Mouse (Mus musculus) megakaryocyte, embryonic 14.5 days (primary cell): ENCODE measurements at regions not wholly inside any gene's neighbourhood (a gene's known extent, or its start where the extent isn't known, plus 50 kb on each side); places are given as distances from the start of the nearest gene placed in this dataset.
A peak's percentile ranks its signal among the peaks of the same experiment; 100 is the strongest.

Experiments
- H3K27me3 ChIP-seq: replicated peaks from 2 replicates; pipeline ENCODE3; 2012; ENCODE audit warnings: inconsistent platforms
- H3K36me3 ChIP-seq: replicated peaks from 2 replicates; pipeline ENCODE3; 2012; ENCODE audit warnings: low read length, inconsistent platforms, mixed read lengths
- H3K4me1 ChIP-seq: 2 replicates; pipeline ENCODE4 v1.6.1; 2012; ENCODE audit warnings: inconsistent platforms
- H3K4me3 ChIP-seq: replicated peaks from 2 replicates; pipeline ENCODE3; 2012; ENCODE audit warnings: moderate library complexity, mild to moderate bottlenecking, inconsistent platforms
- H3K9me3 ChIP-seq: 2 replicates; pipeline ENCODE4 v1.6.1; 2012; ENCODE audit warnings: inconsistent platforms
- FLI1 ChIP-seq: IDR thresholded peaks from 2 replicates; pipeline ENCODE4 v1.6.1; 2012; ENCODE audit warnings: low read length, inconsistent platforms, mixed read lengths
- GATA1 ChIP-seq: IDR thresholded peaks from 3 replicates; pipeline ENCODE4 v1.6.1; 2012; ENCODE audit warnings: mixed read lengths, low read length, inconsistent platforms, borderline replicate concordance

GRCm38 (mm10) chr7:73611866-73612751 lies 70.5 kb upstream of the Chd2 start:
- Histone ChIP-seq H3K27me3 (no peaks in the 10 kb centered on the region), H3K4me1 (peaks cover 51% of the 10 kb centered on the region), H3K4me3 (no peak overlapping the region), H3K9me3 (no peaks in the 10 kb centered on the region), H3K36me3 (no peaks in the 10 kb centered on the region)
- TF ChIP-seq FLI1 (no peak), GATA1 (no peak)

GRCm38 (mm10) chr7:73608804-73609275 lies 67.2 kb upstream of the Chd2 start:
- Histone ChIP-seq H3K4me3 (peak overlapping the region; percentile 90), H3K9me3 (no peaks in the 10 kb centered on the region)
- TF ChIP-seq FLI1, result no peak
- no peak for TF ChIP-seq GATA1

GRCm38 (mm10) chr7:73608070-73608803 lies 66.6 kb upstream of the Chd2 start:
- Histone ChIP-seq H3K36me3 (no peaks in the 10 kb centered on the region), H3K27me3 (no peaks in the 10 kb centered on the region), H3K4me1 (peaks cover 37% of the 10 kb centered on the region), H3K4me3 (peak overlapping the region; percentile 90), H3K9me3 (no peaks in the 10 kb centered on the region)
- TF ChIP-seq GATA1, result no peak
- no peak for TF ChIP-seq FLI1

More at GRCm38 (mm10) chr7:73608804-73609275, 67.2 kb upstream of the Chd2 start:
- Histone ChIP-seq H3K4me1 (peaks cover 33% of the 10 kb centered on the region), H3K27me3 (no peaks in the 10 kb centered on the region), H3K36me3 (no peaks in the 10 kb centered on the region)

- H3K4me3 ChIP-seq, result peak overlapping the region; percentile 90
- H3K4me1 ChIP-seq, result peaks cover 44% of the 10 kb centered on the region
- no peak for TF ChIP-seq GATA1
- TF ChIP-seq FLI1, result no peak
Measured at GRCm38 (mm10) chr7:73607450-73608005, 65.9 kb upstream of the Chd2 start.

GRCm38 (mm10) chr7:73606677-73607449 lies 65.2 kb upstream of the Chd2 start:
- TF ChIP-seq FLI1 (no peak), GATA1 (no peak)
- Histone ChIP-seq H3K4me3 (peak overlapping the region; percentile 90), H3K4me1 (peaks cover 46% of the 10 kb centered on the region), H3K36me3 (no peaks in the 10 kb centered on the region), H3K9me3 (no peaks in the 10 kb centered on the region), H3K27me3 (no peaks in the 10 kb centered on the region)

More at GRCm38 (mm10) chr7:73607450-73608005, 65.9 kb upstream of the Chd2 start:
- Histone ChIP-seq H3K27me3 (no peaks in the 10 kb centered on the region), H3K9me3 (no peaks in the 10 kb centered on the region), H3K36me3 (no peaks in the 10 kb centered on the region)

GRCm38 (mm10) chr7:73604597-73604996 lies 63.0 kb upstream of the Chd2 start:
- H3K27me3 ChIP-seq, result no peaks in the 10 kb centered on the region
- TF ChIP-seq GATA1, result no peak
- no peak for TF ChIP-seq FLI1
- peaks cover 1% of the 10 kb centered on the region for H3K36me3 ChIP-seq
- peaks cover 45% of the 10 kb centered on the region for H3K4me1 ChIP-seq
- H3K4me3 ChIP-seq, result no peak overlapping the region
- H3K9me3 ChIP-seq, result peaks cover 4% of the 10 kb centered on the region; the same call in 1 of the 2 replicates

GRCm38 (mm10) chr7:73602815-73603551 lies 61.4 kb upstream of the Chd2 start:
- Histone ChIP-seq H3K4me1 (peaks cover 34% of the 10 kb centered on the region), H3K9me3 (peaks cover 4% of the 10 kb centered on the region; the same call in 1 of the 2 replicates)
- TF ChIP-seq FLI1, result no peak
- TF ChIP-seq GATA1, result no peak

GRCm38 (mm10) chr7:73601336-73601735 lies 59.7 kb upstream of the Chd2 start:
- TF ChIP-seq GATA1 (no peak), FLI1 (no peak)
- H3K9me3 ChIP-seq, result peaks cover 4% of the 10 kb centered on the region; the same call in 1 of the 2 replicates
- no peak overlapping the region for H3K4me3 ChIP-seq
- H3K36me3 ChIP-seq, result peaks cover 2% of the 10 kb centered on the region
- peaks cover 45% of the 10 kb centered on the region for H3K4me1 ChIP-seq
- no peaks in the 10 kb centered on the region for H3K27me3 ChIP-seq

More at GRCm38 (mm10) chr7:73602815-73603551, 61.4 kb upstream of the Chd2 start:
- no peak overlapping the region for H3K4me3 ChIP-seq
- H3K27me3 ChIP-seq, result no peaks in the 10 kb centered on the region
- peaks cover 2% of the 10 kb centered on the region for H3K36me3 ChIP-seq
